Mouse (Mus musculus): ENCODE measurements around the gene Myo7a. TPM values are rescaled to one million over a fixed set of nuclear protein-coding genes. Genes with fewer than 3 reads are reported as not detected.

Myo7a gene
- total and polyA plus RNA-seq, 3 experiments: 11.3 to 28.0 (median 12.9) TPM

- no peaks in the 10 kb centered on the region for H3K79me2 ChIP-seq (replicated peaks; ENCODE audit: control insufficient read depth, extremely low read depth, insufficient read depth, poor library complexity, severe bottlenecking)
- H3K4me3 ChIP-seq (replicated peaks in 1 of 3; ENCODE audit: low read depth in 2 of 3, low read length in 2 of 3, poor library complexity in 1 of 3): no peak overlapping the region
- no peak overlapping the region for H3K4me2 ChIP-seq (ENCODE audit: insufficient read depth, low read depth, poor library complexity, severe bottlenecking)
- peaks cover 10% of the 10 kb centered on the region for H3K27me3 ChIP-seq (replicated peaks)
- in situ Hi-C loops (cut with MboI; ENCODE audit: low pct_ligation_motif_present, low pct_unique_long_range_greater_than_20kb, low sequenced_read_pairs): loop anchor here (25.0 kb wide), 1 partner anchor 283 kb away; the partner anchor contains the start of gene Gucy2d
- TF ChIP-seq IRF4 (IDR thresholded peaks at IDR 0.05; ENCODE audit: low read depth, low read length) (no peak), MEF2A (IDR thresholded peaks at IDR 0.05; ENCODE audit: borderline replicate concordance, low read depth, low read length) (no peak), ETS1 (conservative IDR thresholded peaks at IDR 0.05; ENCODE audit: low read depth, low read length) (no peak), GABPA (IDR thresholded peaks at IDR 0.05; ENCODE audit: insufficient replicate concordance, low read depth, low read length) (no peak), TBP (conservative IDR thresholded peaks at IDR 0.05; ENCODE audit: low read depth, low read length) (no peak), BHLHE40 (IDR thresholded peaks at IDR 0.05; ENCODE audit: low read depth, low read length) (no peak), USF2 (conservative IDR thresholded peaks at IDR 0.05; ENCODE audit: low read depth, low read length) (no peak), KAT2A (IDR thresholded peaks at IDR 0.05; ENCODE audit: insufficient replicate concordance, low read length) (no peak), NELFE (IDR thresholded peaks at IDR 0.05; ENCODE audit: low read depth, low read length) (no peak), UBTF (IDR thresholded peaks at IDR 0.05; ENCODE audit: low read depth, low read length) (no peak), JUND (conservative IDR thresholded peaks at IDR 0.05; ENCODE audit: low read depth, low read length) (no peak), E2F4 (IDR thresholded peaks at IDR 0.05; ENCODE audit: insufficient replicate concordance, low read depth, low read length) (no peak), MAFK (IDR thresholded peaks at IDR 0.05; ENCODE audit: insufficient replicate concordance, low read length) (no peak), USF1 (IDR thresholded peaks at IDR 0.05; ENCODE audit: low read depth, low read length) (no peak), JUN (IDR thresholded peaks at IDR 0.05; ENCODE audit: insufficient read depth, low read depth, low read length) (no peak)
- H3K9me3 ChIP-seq (replicated peaks; ENCODE audit: low read length): no peaks in the 10 kb centered on the region
- dilution Hi-C loops (cut with MboI; ENCODE audit: extremely low pct_ligation_motif_present, extremely low pct_unique_long_range_greater_than_20kb, low sequenced_read_pairs): no loop called here
- no peak overlapping the region for H3K27ac ChIP-seq (ENCODE audit: insufficient read depth, low read depth)
- no peak for DNase-seq (ENCODE audit: extremely low read depth)
- H3K4me1 ChIP-seq (ENCODE audit: control insufficient read depth in 1 of 2, insufficient read depth in 2 of 2): peaks cover 0 to 28% of the 10 kb centered on the region in 2 experiments; a peak in 2 of 4 replicates
- H3K9ac ChIP-seq (ENCODE audit: insufficient read depth, low read depth): no peak overlapping the region
- no peaks in the 10 kb centered on the region for H3K36me3 ChIP-seq (replicated peaks in 1 of 2; ENCODE audit: control insufficient read depth in 1 of 2, insufficient read depth in 1 of 2, low read length in 1 of 2)
Measured at GRCm38 (mm10) chr7:98153892-98154291, 34.6 kb upstream of the Myo7a start.

- Histone ChIP-seq H3K4me2 (ENCODE audit: insufficient read depth, low read depth, poor library complexity, severe bottlenecking) (no peak overlapping the region), H3K36me3 (replicated peaks in 1 of 2; ENCODE audit: control insufficient read depth in 1 of 2, insufficient read depth in 1 of 2, low read length in 1 of 2) (no peaks in the 10 kb centered on the region), H3K4me1 (ENCODE audit: control insufficient read depth in 1 of 2, insufficient read depth in 2 of 2) (peaks cover 0 to 28% of the 10 kb centered on the region in 2 experiments; a peak in 2 of 4 replicates), H3K9me3 (replicated peaks; ENCODE audit: low read length) (no peaks in the 10 kb centered on the region), H3K27ac (ENCODE audit: insufficient read depth, low read depth) (no peak overlapping the region), H3K4me3 (replicated peaks in 1 of 3; ENCODE audit: low read depth in 2 of 3, low read length in 2 of 3, poor library complexity in 1 of 3) (no peak overlapping the region), H3K9ac (ENCODE audit: insufficient read depth, low read depth) (no peak overlapping the region), H3K79me2 (replicated peaks; ENCODE audit: control insufficient read depth, extremely low read depth, insufficient read depth, poor library complexity, severe bottlenecking) (no peaks in the 10 kb centered on the region), H3K27me3 (replicated peaks) (peaks cover 10% of the 10 kb centered on the region)
- in situ Hi-C loops (cut with MboI; ENCODE audit: low pct_ligation_motif_present, low pct_unique_long_range_greater_than_20kb, low sequenced_read_pairs): loop anchor here (25.0 kb wide), 1 partner anchor 284 kb away; the partner anchor contains the start of gene Gucy2d
- dilution Hi-C loops (cut with MboI; ENCODE audit: extremely low pct_ligation_motif_present, extremely low pct_unique_long_range_greater_than_20kb, low sequenced_read_pairs): no loop called here
- TF ChIP-seq CTCF (conservative IDR thresholded peaks at IDR 0.05 in 1 of 2, IDR thresholded peaks at IDR 0.05 in 1 of 2; ENCODE audit: low read depth in 2 of 2, low read length in 2 of 2): peak in 1 of 2 experiments; percentile 57; a peak in 2 of 4 replicates
- no peak for TF ChIP-seq USF1 (IDR thresholded peaks at IDR 0.05; ENCODE audit: low read depth, low read length)
- no peak for DNase-seq (ENCODE audit: extremely low read depth)
Measured at GRCm38 (mm10) chr7:98153345-98153744, 34.0 kb upstream of the Myo7a start.

All from CH12.LX (cell line).